In the genomic region with DNA sequence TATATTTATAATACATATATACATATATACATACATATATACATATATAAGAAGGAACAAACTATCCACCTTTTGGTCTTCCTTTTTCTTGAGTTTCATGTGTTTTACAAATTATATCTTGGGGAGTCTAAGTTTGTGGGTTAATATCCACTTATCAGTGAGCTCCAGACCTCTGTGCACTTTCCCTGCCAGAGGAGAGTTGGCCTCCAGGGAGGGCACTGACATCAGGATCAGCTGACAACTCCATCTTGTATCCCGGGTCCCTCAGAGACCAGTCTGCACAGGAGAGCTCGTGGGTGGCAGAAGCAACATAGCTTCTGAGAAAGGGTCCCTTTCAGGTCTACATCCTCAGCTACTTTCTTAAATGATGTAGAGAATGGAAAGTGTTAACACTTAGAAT, we compare ENCODE assay signal across 50 mouse cellular contexts. TPM values are rescaled to one million over a fixed set of nuclear protein-coding genes. Genes with fewer than 3 reads are reported as not detected.
"Had no signal": no experiment of that assay in that cellular context is flagged by ENCODE, and none has a peak within 500 bp of the region (broad histone marks: within the 10 kb centered on the region; RNA-seq: fewer than 3 reads in every experiment).

No protein-coding gene starts in this region.

- H3K9me3 ChIP-seq: heart, embryonic 12.5 days; heart, embryonic 13.5 days; heart, embryonic 15.5 days; hindbrain, embryonic 10.5 days; hindbrain, embryonic 12.5 days; hindbrain, embryonic 13.5 days; hindbrain, embryonic 15.5 days; intestine, embryonic 15.5 days; kidney, embryonic 15.5 days had no signal

- H3K4me1 ChIP-seq: heart, embryonic 12.5 days; heart, embryonic 13.5 days; heart, embryonic 15.5 days; hindbrain, embryonic 10.5 days; hindbrain, embryonic 12.5 days; hindbrain, embryonic 13.5 days; hindbrain, embryonic 15.5 days; intestine, embryonic 15.5 days; kidney, embryonic 15.5 days had no signal

- H3K27me3 ChIP-seq: heart, embryonic 12.5 days; heart, embryonic 13.5 days; heart, embryonic 15.5 days; hindbrain, embryonic 12.5 days; hindbrain, embryonic 13.5 days; hindbrain, embryonic 15.5 days; intestine, embryonic 15.5 days; kidney, embryonic 15.5 days had no signal

- H3K27ac ChIP-seq: heart, embryonic 13.5 days; heart, embryonic 15.5 days; hindbrain, embryonic 10.5 days; hindbrain, embryonic 12.5 days; hindbrain, embryonic 13.5 days; hindbrain, embryonic 14.5 days; hindbrain, embryonic 15.5 days; hindbrain, postnatal 0 days; intestine, embryonic 15.5 days; kidney, embryonic 15.5 days; kidney, postnatal 0 days; layer of hippocampus, adult 2 months; left cerebral cortex, adult 2 months had no signal

- H3K9ac ChIP-seq: heart, embryonic 12.5 days; heart, embryonic 13.5 days; heart, embryonic 15.5 days; hindbrain, embryonic 12.5 days; hindbrain, embryonic 13.5 days; hindbrain, embryonic 14.5 days; hindbrain, embryonic 15.5 days; intestine, embryonic 15.5 days; kidney, embryonic 15.5 days had no signal

- H3K36me3 ChIP-seq: heart, embryonic 12.5 days; heart, embryonic 13.5 days; heart, embryonic 15.5 days; hindbrain, embryonic 10.5 days; hindbrain, embryonic 12.5 days; hindbrain, embryonic 13.5 days; hindbrain, embryonic 15.5 days; intestine, embryonic 15.5 days; kidney, embryonic 15.5 days had no signal

- DNase-seq: heart, postnatal 10 days; heart, postnatal 14 days; heart, postnatal 36 days; heart, postnatal 4 days; kidney, adult 11 months; kidney, adult 18-20 months; kidney, adult 2 months; kidney, adult 8-10 months; kidney, adult 9 months; kidney, postnatal 10 days; kidney, postnatal 14 days; kidney, postnatal 36 days; kidney, postnatal 4 days; layer of hippocampus, adult 9-11 months; layer of hippocampus, postnatal 36 days had no signal

- H3K4me3 ChIP-seq: heart, embryonic 12.5 days; heart, embryonic 13.5 days; heart, embryonic 15.5 days; hindbrain, embryonic 10.5 days; hindbrain, embryonic 12.5 days; hindbrain, embryonic 13.5 days; hindbrain, embryonic 15.5 days; intestine, embryonic 15.5 days; kidney, embryonic 15.5 days; layer of hippocampus, adult 2 months; left cerebral cortex, adult 2 months had no signal

RNA-seq across cellular contexts. Expression of a gene that starts 30.0 kb away (rescaled TPM):
- total RNA-seq: heart, postnatal 25 days; heart, postnatal 36 days; hematopoietic stem cell, adult 5-6 weeks had no signal
- polyA plus RNA-seq: inflammation-experienced regulatory T-cells, adult 6 months; large intestine, adult 2 months had no signal

RNA-seq across cellular contexts. Expression of a gene that starts 52.8 kb away (rescaled TPM):
- total RNA-seq: heart, postnatal 10 days; heart, postnatal 14 days; heart, postnatal 25 days; heart, postnatal 36 days; heart, postnatal 4 days; hematopoietic stem cell, adult 5-6 weeks; hindbrain, postnatal 0 days; layer of hippocampus, adult 18-20 months; layer of hippocampus, adult 2 months; layer of hippocampus, adult 8-10 months; layer of hippocampus, postnatal 10 days; layer of hippocampus, postnatal 14 days; layer of hippocampus, postnatal 25 days; layer of hippocampus, postnatal 36 days; left cerebral cortex, adult 18-20 months; left cerebral cortex, adult 2 months had no signal
- polyA plus RNA-seq: heart, embryonic 11.5 days; heart, embryonic 12.5 days; heart, embryonic 13.5 days; heart, embryonic 14.5 days; heart, embryonic 15.5 days; heart, embryonic 16.5 days; heart, postnatal 0 days; hindbrain, embryonic 10.5 days; hindbrain, embryonic 11.5 days; hindbrain, embryonic 12.5 days; hindbrain, embryonic 13.5 days; hindbrain, embryonic 14.5 days; hindbrain, embryonic 15.5 days; hindbrain, embryonic 16.5 days; hindbrain, postnatal 0 days; inflammation-experienced regulatory T-cells, adult 6 months; intestine, embryonic 14.5 days; intestine, embryonic 15.5 days; intestine, embryonic 16.5 days; intestine, postnatal 0 days; kidney, adult 2 months; kidney, embryonic 14.5 days; kidney, embryonic 15.5 days; kidney, embryonic 16.5 days; kidney, postnatal 0 days; large intestine, adult 2 months had no signal
